Mouse (Mus musculus): ENCODE measurements at regions not wholly inside any gene's neighbourhood (a gene's known extent, or its start where the extent isn't known, plus 50 kb on each side); places are given as distances from the start of the nearest gene placed in this dataset.

- TF ChIP-seq EP300 (optimal IDR thresholded peaks at IDR 0.05) (no peak), CTCF (IDR thresholded peaks at IDR 0.05; ENCODE audit: low read depth) (no peak)
Measured at GRCm38 (mm10) chr11:48295370-48295769, 306.6 kb upstream of the Sgcd start.

All from stomach, postnatal 0 days (tissue).